Comparison of ENCODE assay signal across 8 mouse cellular contexts in the genomic region with DNA sequence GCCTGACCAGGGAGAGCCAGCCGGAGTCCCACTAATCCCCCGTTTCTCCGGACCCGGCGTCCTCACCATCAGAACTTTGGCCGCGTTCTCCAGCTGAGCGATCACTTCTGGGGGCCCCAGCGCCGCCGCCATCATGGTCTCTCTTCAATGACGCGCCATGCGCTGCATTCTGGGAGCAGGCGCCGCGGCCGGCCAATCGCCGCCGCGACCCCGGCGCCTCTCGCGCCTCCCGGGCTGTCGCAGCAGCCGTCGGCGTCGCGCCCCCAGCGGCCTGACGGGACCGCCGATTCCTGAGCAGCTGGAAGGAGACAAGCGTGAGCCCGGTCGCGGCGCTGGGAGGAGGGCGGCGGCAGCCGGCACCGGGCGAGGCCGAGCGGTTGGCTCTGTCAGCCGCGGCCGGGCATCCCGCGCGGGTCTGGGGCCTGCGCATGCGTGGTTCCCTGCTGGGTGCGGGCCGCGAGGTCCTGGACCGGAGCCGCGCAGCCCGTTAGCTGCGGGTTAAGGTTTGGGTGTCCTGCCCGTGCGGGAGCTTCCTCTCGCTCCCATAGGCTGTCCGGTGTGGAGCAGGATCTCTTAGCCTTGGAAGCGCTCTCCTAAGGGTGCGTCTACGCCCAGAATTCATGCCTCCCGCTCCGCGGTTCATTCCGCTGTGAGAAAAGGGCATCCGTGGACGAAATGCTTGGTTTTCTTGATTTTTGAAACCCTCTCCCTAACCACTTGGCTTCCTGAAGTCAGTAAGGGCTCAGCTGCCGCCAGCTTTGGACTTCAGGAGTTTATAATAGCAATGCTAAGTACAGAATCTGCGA. TPM values are rescaled to one million over a fixed set of nuclear protein-coding genes. Genes with fewer than 3 reads are reported as not detected.
DNase-seq lines count a peak whose midpoint lies in the region; ATAC-seq and TF ChIP-seq lines count a peak whose summit lies in the region.

Gene Xpo4, minus strand, starts transcription at position 609 of the 806 bp plus-strand sequence.

- H3K27ac ChIP-seq in forebrain, embryonic 13.5 days: peak within 1 kb of the TSS; percentile 98
- H3K27ac ChIP-seq in liver, embryonic 16.5 days (ENCODE audit: low read length): peak within 1 kb of the TSS; percentile 97
- H3K27ac ChIP-seq in neural tube, embryonic 12.5 days: peak within 1 kb of the TSS; percentile 93
- peak within 1 kb of the TSS; percentile 93 for H3K27ac ChIP-seq in stomach, postnatal 0 days (replicated peaks)

- intact Hi-C loops in heart, postnatal 10 days (cut with DNase I): no loop called here

- under 1% methylated on average over 77 of the region's 80 CpGs for WGBS in forebrain, embryonic 13.5 days
- under 1% methylated on average over 80 of the region's 80 CpGs for WGBS in large intestine, adult 2 months
- WGBS in liver, embryonic 16.5 days (ENCODE audit: insufficient replicate concordance): under 1% methylated on average over 79 of the region's 80 CpGs
- under 1% methylated on average over 80 of the region's 80 CpGs for WGBS in neural tube, embryonic 12.5 days
- under 1% methylated on average over 76 of the region's 80 CpGs for WGBS in stomach, postnatal 0 days

- peaks cover 22% of the 10 kb centered on the region for H3K4me1 ChIP-seq in forebrain, embryonic 13.5 days
- H3K4me1 ChIP-seq in liver, embryonic 16.5 days (ENCODE audit: control insufficient read depth, low read depth, low read length): peaks cover 12% of the 10 kb centered on the region
- H3K4me1 ChIP-seq in neural tube, embryonic 12.5 days: peaks cover 17% of the 10 kb centered on the region; the same call in 1 of the 2 replicates
- H3K4me1 ChIP-seq in stomach, postnatal 0 days (replicated peaks; ENCODE audit: control insufficient read depth, insufficient read depth): no peaks in the 10 kb centered on the region

- DNase-seq in ES-CJ7 (ENCODE audit: low read depth, low spot score): peak; percentile 68
- peak; percentile 87 to 90 for DNase-seq in heart, postnatal 10 days
- peak; percentile 44 for DNase-seq in large intestine, adult 2 months (ENCODE audit: low read depth, low spot score)
- peak; percentile 84 for DNase-seq in stomach, postnatal 0 days (ENCODE audit: low spot score)

- peak; percentile 90 for ATAC-seq in cerebellum, adult (ENCODE audit: insufficient number of reproducible peaks, low FRiP score, low TSS enrichment)
- peak; percentile 98 for ATAC-seq in forebrain, embryonic 13.5 days
- ATAC-seq in liver, embryonic 16.5 days (ENCODE audit: low read depth): peak; percentile 89
- peak; percentile 98 for ATAC-seq in neural tube, embryonic 12.5 days (ENCODE audit: low FRiP score, low read depth)
- peak; percentile 95 for ATAC-seq in stomach, postnatal 0 days (ENCODE audit: low FRiP score, low TSS enrichment)

- H3K4me3 ChIP-seq in forebrain, embryonic 13.5 days: peak within 1 kb of the TSS; percentile 91
- peak within 1 kb of the TSS; percentile 88 for H3K4me3 ChIP-seq in liver, embryonic 16.5 days (ENCODE audit: low read depth, low read length)
- H3K4me3 ChIP-seq in neural tube, embryonic 12.5 days: peak within 1 kb of the TSS; percentile 80
- peak within 1 kb of the TSS; percentile 79 for H3K4me3 ChIP-seq in stomach, postnatal 0 days (ENCODE audit: low read depth, low read length)

- H3K4me2 ChIP-seq in forebrain, embryonic 13.5 days: peak within 1 kb of the TSS; percentile 96
- H3K4me2 ChIP-seq in liver, embryonic 16.5 days (ENCODE audit: low read depth, low read length): peak within 1 kb of the TSS; percentile 90
- H3K4me2 ChIP-seq in neural tube, embryonic 12.5 days (replicated peaks): peak within 1 kb of the TSS; percentile 78
- peak within 1 kb of the TSS; percentile 91 for H3K4me2 ChIP-seq in stomach, postnatal 0 days (replicated peaks; ENCODE audit: low read depth)

- no peaks in the 10 kb centered on the region for H3K9me3 ChIP-seq in forebrain, embryonic 13.5 days (replicated peaks)
- no peaks in the 10 kb centered on the region for H3K9me3 ChIP-seq in liver, embryonic 16.5 days (replicated peaks; ENCODE audit: control insufficient read depth, low read length)
- H3K9me3 ChIP-seq in neural tube, embryonic 12.5 days: no peaks in the 10 kb centered on the region
- H3K9me3 ChIP-seq in stomach, postnatal 0 days (ENCODE audit: control insufficient read depth, low read length): no peaks in the 10 kb centered on the region

- TF ChIP-seq EP300 in stomach, postnatal 0 days (optimal IDR thresholded peaks at IDR 0.05): no peak

- H3K9ac ChIP-seq in forebrain, embryonic 13.5 days: peak within 1 kb of the TSS; percentile 90
- peak within 1 kb of the TSS; percentile 93 for H3K9ac ChIP-seq in liver, embryonic 16.5 days (ENCODE audit: low read depth, low read length)
- peak within 1 kb of the TSS; percentile 91 for H3K9ac ChIP-seq in neural tube, embryonic 12.5 days
- peak within 1 kb of the TSS; percentile 90 for H3K9ac ChIP-seq in stomach, postnatal 0 days (ENCODE audit: low read length)

- no peaks in the 10 kb centered on the region; the same call in 1 of the 2 replicates for H3K36me3 ChIP-seq in forebrain, embryonic 13.5 days (ENCODE audit: poor library complexity, severe bottlenecking)
- H3K36me3 ChIP-seq in liver, embryonic 16.5 days (ENCODE audit: control insufficient read depth, insufficient read depth): no peaks in the 10 kb centered on the region
- H3K36me3 ChIP-seq in neural tube, embryonic 12.5 days: no peaks in the 10 kb centered on the region
- H3K36me3 ChIP-seq in stomach, postnatal 0 days (ENCODE audit: control insufficient read depth, insufficient read depth, low read length): no peaks in the 10 kb centered on the region

- H3K27me3 ChIP-seq in forebrain, embryonic 13.5 days: no peaks in the 10 kb centered on the region
- no peaks in the 10 kb centered on the region for H3K27me3 ChIP-seq in liver, embryonic 16.5 days (ENCODE audit: control insufficient read depth, insufficient read depth, low read depth, low read length)
- H3K27me3 ChIP-seq in neural tube, embryonic 12.5 days (replicated peaks): no peaks in the 10 kb centered on the region
- H3K27me3 ChIP-seq in stomach, postnatal 0 days (ENCODE audit: control insufficient read depth, insufficient read depth, low read length): no peaks in the 10 kb centered on the region

- TF ChIP-seq CTCF in stomach, postnatal 0 days (IDR thresholded peaks at IDR 0.05; ENCODE audit: low read depth): peak; percentile 46; the same call in 1 of the 2 replicates

RNA-seq across cellular contexts. Expression of gene Xpo4, which starts in this region (rescaled TPM):
- 19.3 and 21.8 TPM in 2 replicates for polyA plus RNA-seq in forebrain, embryonic 13.5 days (2015; fragmentation: Nextera tagmentation; extraction: Ambion mirVana)
- 10 to 100 TPM; 16.6 to 19.1 TPM for total RNA-seq in heart, postnatal 10 days (2021)
- 2.1 and 3.2 TPM in 2 replicates for polyA plus RNA-seq in large intestine, adult 2 months (2012; rRNA removed)
- polyA plus RNA-seq in liver, embryonic 16.5 days (2015; fragmentation: Nextera tagmentation; extraction: Ambion mirVana): 9.7 and 10.9 TPM in 2 replicates
- 20.1 and 21.6 TPM in 2 replicates for polyA plus RNA-seq in neural tube, embryonic 12.5 days (2016; fragmentation: Nextera tagmentation; extraction: Ambion mirVana)
- polyA plus RNA-seq in stomach, postnatal 0 days (2015; fragmentation: Nextera tagmentation; extraction: Ambion mirVana): 6.8 and 7.9 TPM in 2 replicates

Comparison
In these comparisons a context has a peak if more than half of its experiments do, and no peak if none do; other contexts are left out.
1. Peak in every context shown above with its lines: DNase-seq, ATAC-seq, H3K4me3 ChIP-seq and H3K27ac ChIP-seq.